Mouse (Mus musculus) MEL (cell line): ENCODE data around the gene Dnah5. TPM values are rescaled to one million over a fixed set of nuclear protein-coding genes. Genes with fewer than 3 reads are reported as not detected.

Experiments used
- DNase-seq: peaks from one replicate; pipeline ENCODE4 v3.0.0; 2011; ENCODE audit warnings: low read depth, low spot score
- H3K27ac ChIP-seq: 2 replicates; pipeline ENCODE4 v1.5.1; 2012; ENCODE audit warnings: low read depth, mild to moderate bottlenecking, control low read depth, low read length, moderate library complexity; ENCODE audit not compliant: control insufficient read depth
- H3K27me3 ChIP-seq, 2 experiments: fragments of 150-350 bp in 1 of 2; sonication (generic) in 1 of 2; 2 replicates each; pipeline ENCODE4 v1.6.1; 2012; ENCODE audit warnings: low read length in 2 of 2, mild to moderate bottlenecking in 2 of 2, improper control_type of control experiment in 1 of 2, moderate library complexity in 1 of 2; ENCODE audit not compliant: insufficient read depth in 2 of 2, control insufficient read depth in 1 of 2
- H3K36me3 ChIP-seq, 2 experiments: 2 replicates each; pipeline ENCODE4 v1.6.1; 2012 to 2014; ENCODE audit warnings: low read length in 2 of 2, improper control_type of control experiment in 1 of 2, inconsistent platforms in 1 of 2, mild to moderate bottlenecking in 1 of 2; ENCODE audit not compliant: insufficient read depth in 2 of 2, control insufficient read depth in 1 of 2
- H3K4me1 ChIP-seq, 2 experiments: fragments of 150-350 bp in 1 of 2; sonication (generic) in 1 of 2; 2 replicates each; pipeline ENCODE4 v1.6.1; 2012; ENCODE audit warnings: low read length in 2 of 2, improper control_type of control experiment in 1 of 2, mild to moderate bottlenecking in 1 of 2; ENCODE audit not compliant: insufficient read depth in 2 of 2, control insufficient read depth in 1 of 2
- H3K4me3 ChIP-seq, 2 experiments: fragments of 150-350 bp in 1 of 2; sonication (generic) in 1 of 2; 2 replicates each; pipeline ENCODE4 v1.5.1; 2012; ENCODE audit warnings: low read depth in 2 of 2, low read length in 2 of 2, mild to moderate bottlenecking in 2 of 2, moderate library complexity in 2 of 2, control low read depth in 1 of 2, improper control_type of control experiment in 1 of 2; ENCODE audit not compliant: control insufficient read depth in 1 of 2, insufficient read depth in 1 of 2
- H3K79me2 ChIP-seq: 2 replicates; pipeline ENCODE4 v1.6.1; 2012; ENCODE audit warnings: mild to moderate bottlenecking, low read length, moderate library complexity; ENCODE audit not compliant: control insufficient read depth, poor library complexity, insufficient read depth
- H3K9ac ChIP-seq: 2 replicates; pipeline ENCODE4 v1.6.1; 2012; ENCODE audit warnings: low read depth, mild to moderate bottlenecking, control low read depth, low read length, moderate library complexity; ENCODE audit not compliant: control insufficient read depth, poor library complexity, severe bottlenecking
- H3K9me3 ChIP-seq: fragments of 150-350 bp; sonication (generic); replicated peaks from 2 replicates; pipeline ENCODE4 v1.6.1; 2012; ENCODE audit warnings: mild to moderate bottlenecking, low read length, improper control_type of control experiment, moderate library complexity; ENCODE audit not compliant: insufficient read depth
- CHD2 ChIP-seq: IDR thresholded peaks from 2 replicates; pipeline ENCODE4 v1.6.1; 2011; ENCODE audit warnings: low read length, improper control_type of control experiment
- CTCF ChIP-seq, 3 experiments: IDR thresholded peaks in 2 of 3; conservative IDR thresholded peaks in 1 of 3; 2 replicates each; pipeline ENCODE4 v1.5.1; 2011 to 2012; ENCODE audit warnings: low read length in 3 of 3, low read depth in 2 of 3, mild to moderate bottlenecking in 2 of 3, improper control_type of control experiment in 1 of 3, inconsistent platforms in 1 of 3, mixed read lengths in 1 of 3, moderate library complexity in 1 of 3; ENCODE audit not compliant: control insufficient read depth in 1 of 3, insufficient read depth in 1 of 3, poor library complexity in 1 of 3, severe bottlenecking in 1 of 3
- ELF1 ChIP-seq: IDR thresholded peaks from 2 replicates; pipeline ENCODE4 v1.6.1; 2014; ENCODE audit warnings: low read depth, mild to moderate bottlenecking, inconsistent platforms, low read length, improper control_type of control experiment, moderate library complexity
- ETS1 ChIP-seq: IDR thresholded peaks from 2 replicates; pipeline ENCODE4 v1.6.1; 2012; ENCODE audit warnings: low read depth, mild to moderate bottlenecking, inconsistent platforms, low read length, improper control_type of control experiment, moderate library complexity
- GATA1 ChIP-seq: IDR thresholded peaks from 2 replicates; pipeline ENCODE4 v1.6.1; 2011; ENCODE audit warnings: low read depth, low read length, improper control_type of control experiment
- HCFC1 ChIP-seq: IDR thresholded peaks from 2 replicates; pipeline ENCODE4 v1.6.1; 2012; ENCODE audit warnings: low read depth, mild to moderate bottlenecking, inconsistent platforms, low read length, improper control_type of control experiment, moderate library complexity
- KAT2A ChIP-seq: conservative IDR thresholded peaks from 2 replicates; pipeline ENCODE4 v1.6.1; 2012; ENCODE audit warnings: low read depth, low read length, improper control_type of control experiment, inconsistent platforms
- MAZ ChIP-seq: IDR thresholded peaks from 2 replicates; pipeline ENCODE4 v1.6.1; 2012; ENCODE audit warnings: low read depth, mild to moderate bottlenecking, inconsistent platforms, low read length, improper control_type of control experiment
- MXI1 ChIP-seq: IDR thresholded peaks from 2 replicates; pipeline ENCODE4 v1.6.1; 2011; ENCODE audit warnings: mild to moderate bottlenecking, low read depth, low read length, improper control_type of control experiment
- MYC ChIP-seq: IDR thresholded peaks from 2 replicates; pipeline ENCODE4 v1.6.1; 2011; ENCODE audit warnings: low read depth, mild to moderate bottlenecking, low read length, improper control_type of control experiment, moderate library complexity
- POLR2A ChIP-seq, 2 experiments: IDR thresholded peaks; 2 replicates each; pipeline ENCODE4 v1.6.1; 2011 to 2012; ENCODE audit warnings: low read length in 2 of 2, mild to moderate bottlenecking in 2 of 2, control low read depth in 1 of 2, improper control_type of control experiment in 1 of 2, low read depth in 1 of 2, moderate library complexity in 1 of 2; ENCODE audit not compliant: control insufficient read depth in 1 of 2, insufficient read depth in 1 of 2, poor library complexity in 1 of 2
- POLR2AphosphoS2 ChIP-seq: IDR thresholded peaks from 2 replicates; pipeline ENCODE4 v1.6.1; 2011; ENCODE audit warnings: low read length, improper control_type of control experiment
- POLR2AphosphoS5 ChIP-seq: IDR thresholded peaks from 2 replicates; pipeline ENCODE4 v1.6.1; 2012; ENCODE audit warnings: low read depth, borderline replicate concordance, mild to moderate bottlenecking, inconsistent platforms, low read length, moderate library complexity, mixed read lengths
- RAD21 ChIP-seq: IDR thresholded peaks from 2 replicates; pipeline ENCODE4 v1.6.1; 2011; ENCODE audit warnings: mild to moderate bottlenecking, low read depth, low read length, improper control_type of control experiment
- RCOR1 ChIP-seq: IDR thresholded peaks from 2 replicates; pipeline ENCODE4 v1.6.1; 2012; ENCODE audit warnings: low read depth, mild to moderate bottlenecking, inconsistent platforms, low read length, improper control_type of control experiment
- SIN3A ChIP-seq: IDR thresholded peaks from 2 replicates; pipeline ENCODE4 v1.6.1; 2012; ENCODE audit warnings: low read length, improper control_type of control experiment, inconsistent platforms
- SMC3 ChIP-seq: IDR thresholded peaks from 2 replicates; pipeline ENCODE4 v1.6.1; 2011; ENCODE audit warnings: low read depth, low read length, improper control_type of control experiment
- TAL1 ChIP-seq: IDR thresholded peaks from 2 replicates; pipeline ENCODE4 v1.6.1; 2012; ENCODE audit warnings: mild to moderate bottlenecking, inconsistent platforms, low read length, moderate library complexity, mixed read lengths
- TCF12 ChIP-seq: IDR thresholded peaks from 2 replicates; pipeline ENCODE4 v1.6.1; 2014; ENCODE audit warnings: low read depth, mild to moderate bottlenecking, inconsistent platforms, low read length, improper control_type of control experiment, moderate library complexity
- ZC3H11A ChIP-seq: IDR thresholded peaks from 2 replicates; pipeline ENCODE4 v1.6.1; 2012; ENCODE audit warnings: low read depth, mild to moderate bottlenecking, inconsistent platforms, low read length, improper control_type of control experiment
- ZKSCAN1 ChIP-seq: IDR thresholded peaks from 2 replicates; pipeline ENCODE4 v1.6.1; 2012; ENCODE audit warnings: low read depth, mild to moderate bottlenecking, inconsistent platforms, low read length, improper control_type of control experiment, moderate library complexity
- polyA plus RNA-seq, 2 experiments: library from polyadenylated mRNA; stranded (reverse) in 1 of 2; unstranded in 1 of 2; fragments of >175 nt in 1 of 2; fragments of >200 nt in 1 of 2; gene quantifications; 2 replicates each; pipeline versions ENCODE4 v1.2.1 to v1.2.4; 2012; ENCODE audit warnings: low replicate concordance in 2 of 2, low read depth in 1 of 2; ENCODE audit not compliant: insufficient read length in 2 of 2, insufficient read depth in 1 of 2, missing spikeins in 1 of 2
- total RNA-seq: library from RNA; depleted of rRNA; stranded (reverse); fragments of 300-350 nt; gene quantifications from 2 replicates; pipeline ENCODE4 v1.2.3, GENCODE M21; 2012

Dnah5 gene
- total and polyA plus RNA-seq, 3 experiments: not detected

DNA sequence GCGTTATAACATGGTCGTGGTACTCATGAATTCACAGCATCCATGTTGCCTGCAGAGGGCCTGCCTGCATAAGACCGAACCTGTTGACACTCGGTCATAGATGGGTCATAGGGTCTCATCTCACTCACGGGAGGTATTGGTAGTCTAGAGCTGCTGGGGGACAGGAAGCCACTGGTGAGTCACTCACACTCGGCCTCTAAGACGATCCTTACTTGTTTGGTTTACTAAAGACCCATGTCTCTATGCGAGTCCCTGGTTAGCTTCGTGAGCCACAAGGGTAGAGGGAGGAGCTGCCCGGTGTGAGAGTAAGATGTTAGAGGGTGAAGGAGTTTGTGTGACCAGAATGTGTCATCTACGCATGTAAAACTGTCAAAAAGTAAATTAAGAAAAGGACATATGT lies 24.6 kb upstream of the Dnah5 start:
- Histone ChIP-seq H3K4me3 (no peak overlapping the region), H3K9me3 (no peaks in the 10 kb centered on the region; the same call in 1 of the 2 replicates), H3K9ac (no peak overlapping the region), H3K79me2 (no peaks in the 10 kb centered on the region), H3K27me3 (no peaks in the 10 kb centered on the region), H3K4me1 (no peaks in the 10 kb centered on the region), H3K27ac (no peak overlapping the region), H3K36me3 (no peaks in the 10 kb centered on the region)
- TF ChIP-seq MYC (no peak), RCOR1 (no peak), GATA1 (no peak), TAL1 (no peak), MAZ (no peak)
- DNase-seq: no peak

DNA sequence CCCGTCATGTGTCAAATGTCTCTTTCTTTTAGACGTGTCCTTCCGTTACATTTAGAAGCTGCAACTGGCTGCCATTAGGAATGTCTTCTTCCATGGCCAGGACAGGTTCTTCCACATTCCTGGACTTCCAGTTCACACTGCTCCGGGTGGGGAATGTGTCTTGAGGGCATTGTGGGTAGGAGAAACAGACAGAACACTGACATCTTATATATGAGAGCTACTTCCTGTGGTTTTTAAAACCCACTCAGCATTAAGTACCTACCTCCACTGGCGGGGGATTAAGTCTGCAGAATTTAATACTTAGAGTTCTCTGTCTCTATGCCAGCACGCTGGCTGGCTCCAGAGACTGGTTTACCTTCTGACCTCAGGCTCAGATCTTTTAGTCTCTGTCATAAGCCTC lies 24.0 kb upstream of the Dnah5 start:
- no peak overlapping the region for H3K9ac ChIP-seq
- no peak overlapping the region for H3K4me3 ChIP-seq
- no peak overlapping the region for H3K27ac ChIP-seq
- H3K4me1 ChIP-seq: no peaks in the 10 kb centered on the region
- H3K36me3 ChIP-seq: no peaks in the 10 kb centered on the region
- DNase-seq: no peak
- H3K9me3 ChIP-seq: no peaks in the 10 kb centered on the region; the same call in 1 of the 2 replicates
- H3K27me3 ChIP-seq: no peaks in the 10 kb centered on the region
- no peaks in the 10 kb centered on the region for H3K79me2 ChIP-seq
- TF ChIP-seq MXI1 (no peak), MAZ (no peak), CHD2 (no peak), KAT2A (no peak), POLR2AphosphoS5 (no peak), ZKSCAN1 (no peak), TCF12 (no peak), POLR2A (IDR thresholded peaks at IDR 0.05; ENCODE audit: control insufficient read depth in 1 of 2, insufficient read depth in 1 of 2, low read depth in 1 of 2, low read length in 2 of 2, poor library complexity in 1 of 2) (no peak), HCFC1 (no peak), MYC (no peak), ZC3H11A (no peak), ELF1 (no peak), RAD21 (no peak), POLR2AphosphoS2 (no peak), SIN3A (no peak), CTCF (IDR thresholded peaks at IDR 0.05 in 2 of 3, conservative IDR thresholded peaks at IDR 0.05 in 1 of 3; ENCODE audit: control insufficient read depth in 1 of 3, insufficient read depth in 1 of 3, low read depth in 2 of 3, low read length in 3 of 3, poor library complexity in 1 of 3, severe bottlenecking in 1 of 3) (no peak), SMC3 (no peak), ETS1 (no peak)
- TF ChIP-seq, all 39 proteins: peak for 0
